Mouse (Mus musculus) liver, embryonic 14.5 days (tissue): ENCODE measurements at regions not wholly inside any gene's neighbourhood (a gene's known extent, or its start where the extent isn't known, plus 50 kb on each side); places are given as distances from the start of the nearest gene placed in this dataset.

ENCODE experiments used
- CTCF ChIP-seq: IDR thresholded peaks from 2 replicates; pipeline ENCODE4 v1.5.1; 2016; ENCODE audit warnings: antibody characterized with exemption, low read depth, control low read depth
- EP300 ChIP-seq: IDR thresholded peaks from 2 replicates; pipeline ENCODE4 v1.6.1; 2016; ENCODE audit warnings: antibody characterized with exemption, low read depth

DNA sequence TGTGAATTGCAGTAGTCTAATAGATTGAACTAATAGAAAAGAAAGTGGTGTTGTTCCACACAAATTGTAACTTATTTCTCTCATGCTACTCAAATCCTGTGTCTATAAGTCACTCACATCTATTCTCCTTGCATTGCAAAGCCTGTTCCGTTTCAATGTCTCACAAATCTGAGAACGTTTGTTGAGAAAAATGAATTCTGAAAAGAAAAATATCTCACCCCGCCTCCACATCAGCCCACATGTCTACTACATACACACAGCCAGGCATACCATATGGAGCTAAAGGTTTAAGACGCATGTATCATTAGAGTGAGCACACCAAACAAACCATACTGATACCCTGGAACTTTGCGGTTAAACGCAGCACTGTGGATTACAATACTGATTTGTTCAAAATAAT is 258.0 kb downstream of the Zpld1 start:
- TF ChIP-seq CTCF, result no peak
- no peak for TF ChIP-seq EP300
